Mouse (Mus musculus) intestine, embryonic 15.5 days (tissue): ENCODE measurements around the gene Hras. TPM values are rescaled to one million over a fixed set of nuclear protein-coding genes. Genes with fewer than 3 reads are reported as not detected.

Experiments used
- ATAC-seq: fragments of 200-750 bp; cut with Nextera tagmentation; 2 replicates; pipeline ENCODE4 v1.8.0; 2017; ENCODE audit warnings: moderate TSS enrichment, moderate library complexity
- H3K27ac ChIP-seq: fragments of 300-500 bp; sonication (generic); 2 replicates; pipeline ENCODE4 v1.5.1; 2015; ENCODE audit warnings: mild to moderate bottlenecking, inconsistent platforms
- H3K27me3 ChIP-seq: fragments of 300-500 bp; sonication (generic); replicated peaks from 2 replicates; pipeline ENCODE4 v1.6.1; 2015; ENCODE audit warnings: inconsistent platforms
- H3K36me3 ChIP-seq: fragments of 300-500 bp; sonication (generic); 2 replicates; pipeline ENCODE4 v1.6.1; 2015; ENCODE audit warnings: inconsistent platforms
- H3K4me1 ChIP-seq: fragments of 300-500 bp; sonication (generic); replicated peaks from 2 replicates; pipeline ENCODE4 v1.6.1; 2015; ENCODE audit warnings: inconsistent platforms
- H3K4me2 ChIP-seq: fragments of 300-500 bp; sonication (generic); replicated peaks from 2 replicates; pipeline ENCODE4 v1.6.1; 2015; ENCODE audit warnings: mild to moderate bottlenecking, inconsistent platforms
- H3K4me3 ChIP-seq: fragments of 300-500 bp; sonication (generic); replicated peaks from 2 replicates; pipeline ENCODE4 v1.5.1; 2015; ENCODE audit warnings: inconsistent platforms
- H3K9ac ChIP-seq: fragments of 300-500 bp; sonication (generic); 2 replicates; pipeline ENCODE4 v1.6.1; 2015; ENCODE audit warnings: inconsistent platforms
- H3K9me3 ChIP-seq: fragments of 300-500 bp; sonication (generic); 2 replicates; pipeline ENCODE4 v1.6.1; 2016; ENCODE audit warnings: inconsistent platforms
- WGBS: fragments of 180-500 bp; shearing (Covaris S2); methylation state at CpG from one replicate; pipeline ENCODE4 v1.1.7; 2015; 5-methylcytosine and 5-hydroxymethylcytosine counted together
- polyA plus RNA-seq: library from polyadenylated mRNA; unstranded; fragments of >200 nt; fragmentation: Nextera tagmentation; extraction: Ambion mirVana; gene quantifications from 2 replicates; pipeline ENCODE4 v1.2.1, GENCODE M21; 2015

Hras gene
- 92.9 and 107 TPM in 2 replicates for polyA plus RNA-seq

DNA sequence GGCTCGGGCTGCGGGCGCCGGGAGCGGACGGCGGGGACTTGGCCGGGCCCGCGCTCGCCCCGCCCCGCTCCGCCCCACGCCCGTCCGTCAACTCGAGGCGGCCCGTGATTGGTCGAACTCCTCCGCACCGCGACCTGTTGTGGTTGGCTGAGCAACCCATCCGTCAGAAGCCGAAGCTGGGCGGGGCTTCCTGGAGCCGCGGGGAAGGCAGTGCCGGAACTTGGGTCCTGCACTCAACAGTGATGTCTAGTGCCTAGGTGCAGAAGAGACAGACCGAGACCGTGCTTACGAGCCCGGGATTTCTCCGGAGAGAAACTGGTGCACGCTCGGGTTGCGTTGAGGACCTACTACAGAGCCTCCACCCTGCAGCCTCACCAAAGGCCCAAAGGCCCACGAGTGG lies at the start of gene Hras, which contains the start of gene Lrrc56:
Gene Hras, minus strand, starts transcription at position 58 of the 400 bp plus-strand sequence.
Gene Lrrc56, plus strand, starts transcription at position 210 of the 400 bp plus-strand sequence.
- peak within 1 kb of the TSS; percentile 88 for H3K27ac ChIP-seq
- peak within 1 kb of the TSS; percentile 97 for H3K4me2 ChIP-seq
- peaks cover 17% of the 10 kb centered on the region for H3K4me1 ChIP-seq
- WGBS: under 1% methylated on average over 39 of the region's 39 CpGs
- no peaks in the 10 kb centered on the region for H3K9me3 ChIP-seq
- H3K36me3 ChIP-seq: peaks cover 18% of the 10 kb centered on the region
- peak within 1 kb of the TSS; percentile 94 for H3K4me3 ChIP-seq
- peak within 1 kb of the TSS; percentile 97 for H3K9ac ChIP-seq
- ATAC-seq: peak; percentile 96
- no peaks in the 10 kb centered on the region for H3K27me3 ChIP-seq

DNA sequence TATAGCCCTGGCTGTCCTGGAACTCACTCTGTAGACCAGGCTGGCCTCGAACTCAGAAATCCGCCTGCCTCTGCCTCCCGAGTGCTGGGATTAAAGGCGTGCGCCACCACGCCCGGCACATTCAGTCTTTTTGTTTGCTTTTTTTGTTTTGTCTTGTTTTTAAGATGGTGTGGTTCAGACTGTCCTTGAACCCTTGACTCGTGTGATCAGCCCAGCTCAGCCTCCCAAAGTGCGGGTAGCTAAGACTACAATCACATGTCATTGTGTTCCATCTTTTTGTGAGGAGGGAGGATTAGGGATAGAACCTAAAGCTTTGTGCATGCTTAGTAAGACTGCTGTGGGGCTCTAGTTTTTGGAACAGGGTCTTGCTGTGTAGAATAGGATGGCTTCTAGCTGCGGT lies 37.7 kb upstream of the Hras start:
- Histone ChIP-seq H3K9ac (no peak overlapping the region), H3K4me2 (no peak overlapping the region), H3K36me3 (peaks cover 30% of the 10 kb centered on the region), H3K4me1 (peaks cover 13% of the 10 kb centered on the region), H3K9me3 (no peaks in the 10 kb centered on the region), H3K27me3 (no peaks in the 10 kb centered on the region), H3K27ac (no peak overlapping the region), H3K4me3 (no peak overlapping the region)
- 88% methylated on average over 9 of the region's 10 CpGs for WGBS
- ATAC-seq: no peak

DNA sequence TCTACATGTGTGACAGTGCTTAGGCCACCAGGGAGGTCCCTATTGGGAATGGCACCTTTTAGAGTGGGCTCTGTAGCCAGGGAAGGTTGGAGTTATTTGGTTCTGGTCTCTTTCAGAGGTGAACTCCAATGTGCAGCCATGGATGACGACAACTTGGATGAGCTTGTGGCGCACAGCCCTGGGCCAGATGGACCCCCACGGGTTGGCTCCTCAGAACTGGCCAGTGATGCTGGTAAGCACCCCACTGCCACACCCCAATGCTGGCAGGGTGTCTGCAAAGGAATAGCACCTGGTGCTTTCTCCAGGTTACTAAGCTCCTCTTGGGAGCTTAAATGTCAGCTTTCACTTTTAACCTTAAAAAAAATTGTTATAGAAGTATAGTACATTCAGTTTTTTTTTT lies 37.3 kb upstream of the Hras start:
- 96% methylated on average over 3 of the region's 3 CpGs for WGBS
- H3K4me3 ChIP-seq: no peak overlapping the region
- no peak for ATAC-seq
- peaks cover 13% of the 10 kb centered on the region for H3K4me1 ChIP-seq
- H3K36me3 ChIP-seq: peaks cover 28% of the 10 kb centered on the region
- no peak overlapping the region for H3K27ac ChIP-seq
- H3K27me3 ChIP-seq: no peaks in the 10 kb centered on the region
- H3K4me2 ChIP-seq: no peak overlapping the region
- H3K9ac ChIP-seq: no peak overlapping the region
- H3K9me3 ChIP-seq: no peaks in the 10 kb centered on the region

DNA sequence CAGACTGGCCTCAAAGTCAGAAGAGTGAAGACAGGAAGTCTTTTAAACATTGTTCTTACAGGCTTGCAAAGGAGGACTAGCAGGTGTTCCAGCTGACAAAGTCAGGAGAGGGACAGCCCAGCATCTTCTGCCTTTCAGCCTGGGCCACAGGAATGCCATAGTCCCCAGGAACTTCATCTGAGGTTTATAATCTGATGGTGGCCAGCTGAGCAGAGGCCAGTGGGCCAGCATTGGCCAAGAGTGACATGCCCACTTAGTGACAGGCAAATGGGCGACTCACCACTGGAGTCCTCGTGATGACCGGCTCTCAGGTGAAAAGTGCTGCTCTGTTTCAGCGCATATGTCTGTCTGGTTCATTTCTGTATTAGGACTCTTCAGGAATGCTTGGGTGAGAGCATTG lies 36.8 kb upstream of the Hras start:
- no peak for ATAC-seq
- Histone ChIP-seq H3K36me3 (peaks cover 25% of the 10 kb centered on the region), H3K4me3 (no peak overlapping the region), H3K4me2 (peak overlapping the region; percentile 3; the same call in 1 of the 2 replicates), H3K9ac (no peak overlapping the region), H3K27me3 (no peaks in the 10 kb centered on the region), H3K27ac (no peak overlapping the region), H3K9me3 (no peaks in the 10 kb centered on the region), H3K4me1 (peaks cover 13% of the 10 kb centered on the region)
- WGBS: 91% methylated on average over 4 of the region's 4 CpGs

DNA sequence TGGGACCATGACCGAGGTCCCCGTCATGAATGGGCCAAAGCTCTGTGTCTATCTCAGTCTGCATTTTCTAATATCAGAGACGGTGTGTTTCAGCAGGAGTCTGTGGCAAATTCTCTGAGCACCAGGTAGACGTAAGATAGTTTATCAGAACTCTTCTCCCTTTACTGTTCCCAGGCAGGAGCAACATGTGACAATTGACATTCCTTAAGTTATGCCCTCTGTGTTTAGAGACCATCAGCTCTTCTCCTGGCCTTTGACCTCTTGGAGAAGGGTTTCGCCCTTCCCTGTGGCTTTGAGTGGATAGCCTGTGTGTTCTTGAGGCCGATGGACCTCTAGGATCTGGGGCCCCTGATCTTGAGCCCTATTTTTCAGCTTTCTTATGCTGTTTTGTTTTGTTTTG lies 35.9 kb upstream of the Hras start:
- no peak for ATAC-seq
- Histone ChIP-seq H3K27me3 (no peaks in the 10 kb centered on the region), H3K9ac (peak overlapping the region; percentile 80), H3K4me3 (peak overlapping the region; percentile 93), H3K9me3 (no peaks in the 10 kb centered on the region), H3K36me3 (peaks cover 22% of the 10 kb centered on the region), H3K4me1 (peaks cover 13% of the 10 kb centered on the region), H3K27ac (no peak overlapping the region), H3K4me2 (peak overlapping the region; percentile 71)
- 44% methylated on average over 6 of the region's 6 CpGs for WGBS

DNA sequence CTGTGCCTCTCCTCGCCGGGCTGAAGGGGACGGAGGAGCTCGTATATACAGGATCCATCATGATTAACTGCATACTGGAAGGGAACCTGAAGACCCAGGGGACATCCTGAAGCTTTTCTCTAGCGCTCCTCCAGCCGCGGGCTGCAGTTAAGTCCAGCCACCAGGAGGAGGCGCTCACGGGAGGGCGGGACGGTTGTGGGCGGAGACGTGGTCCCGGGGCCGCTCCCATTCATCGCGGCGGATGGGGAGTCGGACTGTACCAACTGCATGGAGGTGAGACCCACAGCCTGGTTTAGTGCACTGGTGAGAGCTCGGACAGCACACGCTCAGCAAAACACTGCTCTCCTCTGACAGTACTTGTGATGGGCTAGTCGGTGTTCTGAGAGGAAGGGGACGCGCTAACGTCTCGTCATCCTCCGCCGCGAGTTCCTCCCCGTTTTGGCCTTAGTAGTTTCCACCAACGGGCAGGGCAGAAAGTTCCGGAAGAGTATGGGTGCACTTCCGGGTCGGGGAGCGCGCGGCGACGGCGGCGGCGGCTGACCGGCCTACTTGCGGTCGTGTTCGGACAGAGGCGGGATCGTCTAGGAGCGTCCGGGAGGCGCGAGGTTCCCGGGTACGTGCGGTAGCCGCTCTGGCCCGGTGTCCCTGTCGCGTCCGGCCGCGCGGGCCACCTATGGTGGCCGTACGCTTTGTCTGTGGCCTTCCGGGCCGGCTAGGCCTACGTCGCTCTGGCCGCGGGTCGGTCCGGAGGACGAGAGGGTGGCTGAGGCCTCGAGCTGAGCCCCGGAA lies 34.7 kb upstream of the Hras start, which contains the start of gene Phrf1:
Gene Phrf1, plus strand, starts transcription at position 506 of the 789 bp plus-strand sequence.
- no peaks in the 10 kb centered on the region for H3K9me3 ChIP-seq
- under 1% methylated on average over 76 of the region's 76 CpGs for WGBS
- peak; percentile 96 for ATAC-seq
- peak within 1 kb of the TSS; percentile 93 for H3K4me3 ChIP-seq
- peak within 1 kb of the TSS; percentile 71 for H3K4me2 ChIP-seq
- peak within 1 kb of the TSS; percentile 93 for H3K27ac ChIP-seq
- H3K36me3 ChIP-seq: peaks cover 14% of the 10 kb centered on the region
- H3K27me3 ChIP-seq: no peaks in the 10 kb centered on the region
- H3K9ac ChIP-seq: peak within 1 kb of the TSS; percentile 80
- H3K4me1 ChIP-seq: peaks cover 13% of the 10 kb centered on the region

DNA sequence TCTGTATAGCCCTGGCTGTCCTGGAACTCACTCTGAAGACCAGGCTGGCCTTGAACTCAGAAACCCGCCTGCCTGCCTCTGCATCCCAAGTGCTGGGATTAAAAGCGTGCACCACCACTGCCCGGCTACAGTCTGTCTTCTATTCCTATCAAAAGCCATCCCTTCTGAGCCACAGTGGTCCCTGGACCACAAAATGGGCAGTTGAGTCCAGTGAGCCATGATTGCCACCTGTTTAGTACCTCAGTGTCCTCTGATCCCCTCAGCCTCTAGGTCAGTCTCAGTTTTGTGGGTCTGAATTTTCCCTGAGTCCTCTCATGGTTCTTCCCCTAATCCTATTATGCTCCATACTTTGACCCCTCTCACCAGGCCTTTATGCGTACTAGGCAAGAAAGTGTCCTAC lies 34.0 kb upstream of the Hras start:
- H3K4me2 ChIP-seq: no peak overlapping the region
- 0 out of 2 replicates have a peak overlapping the region, but pooled peaks have one; percentile 80 for H3K9ac ChIP-seq
- H3K4me3 ChIP-seq: peak overlapping the region; percentile 93; the same call in 1 of the 2 replicates
- no peaks in the 10 kb centered on the region for H3K27me3 ChIP-seq
- peaks cover 13% of the 10 kb centered on the region for H3K36me3 ChIP-seq
- 74% methylated on average over 4 of the region's 4 CpGs for WGBS
- peaks cover 17% of the 10 kb centered on the region for H3K4me1 ChIP-seq
- no peaks in the 10 kb centered on the region for H3K9me3 ChIP-seq
- ATAC-seq: 0 out of 2 replicates have a peak, but pooled peaks have one; percentile 10
- H3K27ac ChIP-seq: 0 out of 2 replicates have a peak overlapping the region, but pooled peaks have one; percentile 93

DNA sequence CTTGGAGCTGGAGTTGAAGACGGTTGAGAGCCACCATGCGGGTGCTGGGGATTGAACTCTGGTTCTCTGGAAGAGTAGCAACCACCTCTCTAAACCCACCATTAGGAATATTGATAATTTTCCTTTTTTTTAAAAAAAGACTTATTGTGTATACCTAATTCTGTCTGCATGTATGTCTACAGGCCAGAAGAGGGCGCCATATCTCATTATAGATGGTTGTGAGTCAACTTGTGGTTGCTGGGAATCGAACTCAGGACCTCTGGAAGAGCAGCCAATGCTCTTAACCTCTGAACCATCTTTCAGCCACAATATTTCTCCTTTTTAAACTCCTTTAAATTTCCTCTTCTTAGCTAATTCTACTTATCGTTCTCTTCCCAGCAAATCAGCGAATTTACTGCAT lies 32.7 kb upstream of the Hras start:
- no peaks in the 10 kb centered on the region for H3K9me3 ChIP-seq
- no peak overlapping the region for H3K27ac ChIP-seq
- peaks cover 26% of the 10 kb centered on the region for H3K4me1 ChIP-seq
- H3K36me3 ChIP-seq: peaks cover under 1% of the 10 kb centered on the region; the same call in 1 of the 2 replicates
- 88% methylated on average over 6 of the region's 6 CpGs for WGBS
- no peaks in the 10 kb centered on the region for H3K27me3 ChIP-seq
- H3K9ac ChIP-seq: no peak overlapping the region
- ATAC-seq: no peak
- H3K4me2 ChIP-seq: no peak overlapping the region
- H3K4me3 ChIP-seq: no peak overlapping the region

DNA sequence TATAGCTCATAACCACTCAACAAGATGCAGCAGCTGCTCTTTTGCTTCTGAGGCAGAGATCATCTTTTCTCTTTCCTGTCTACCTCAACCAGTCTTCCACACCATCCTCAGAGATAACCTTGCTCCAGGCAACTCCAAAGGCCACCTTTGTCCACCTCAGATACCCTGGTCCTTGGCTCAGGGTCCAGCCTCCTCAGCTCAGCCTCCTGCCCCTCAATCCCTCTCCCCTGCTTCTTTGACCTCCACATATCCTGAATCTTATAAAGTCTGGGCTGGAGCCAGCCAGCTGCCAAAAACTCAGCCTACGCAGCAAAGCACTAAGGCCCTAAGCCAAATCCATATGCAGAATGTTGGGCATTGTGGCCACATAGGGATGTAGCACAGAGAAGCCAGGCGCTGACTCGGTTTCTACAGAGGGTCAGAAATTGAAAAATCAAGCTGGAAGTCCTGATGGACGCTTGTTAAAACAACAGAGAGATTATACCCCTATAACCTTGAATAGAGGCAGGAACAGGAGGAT lies 29.0 kb upstream of the Hras start:
- 81% methylated on average over 4 of the region's 4 CpGs for WGBS
- peaks cover 42% of the 10 kb centered on the region for H3K4me1 ChIP-seq
- peak overlapping the region; percentile 83 for H3K4me2 ChIP-seq
- H3K9me3 ChIP-seq: no peaks in the 10 kb centered on the region
- H3K27me3 ChIP-seq: no peaks in the 10 kb centered on the region
- H3K27ac ChIP-seq: peak overlapping the region; percentile 91
- H3K36me3 ChIP-seq: peaks cover 4% of the 10 kb centered on the region; the same call in 1 of the 2 replicates
- 0 out of 2 replicates have a peak overlapping the region, but pooled peaks have one; percentile 17 for H3K9ac ChIP-seq
- no peak for ATAC-seq
- H3K4me3 ChIP-seq: no peak overlapping the region

DNA sequence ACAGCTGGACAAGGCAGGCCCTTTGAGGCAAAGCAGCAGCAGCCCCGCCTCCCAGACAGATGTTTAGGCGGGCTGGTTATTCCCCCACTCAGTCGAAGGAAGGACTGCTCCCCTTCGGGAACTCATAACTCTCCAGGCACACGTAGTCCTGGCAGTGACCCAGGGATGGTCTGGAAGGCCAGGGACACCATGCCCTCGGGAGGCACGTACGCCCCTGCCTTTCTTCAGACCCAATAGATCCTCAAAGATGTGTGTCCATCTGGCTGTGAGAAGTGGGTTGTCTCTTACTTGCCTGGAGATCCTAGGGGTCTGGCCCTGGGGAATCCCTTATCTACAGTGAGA lies 28.3 kb upstream of the Hras start:
- peak overlapping the region; percentile 91 for H3K27ac ChIP-seq
- peak overlapping the region; percentile 83 for H3K4me2 ChIP-seq
- H3K4me3 ChIP-seq: peak overlapping the region; percentile 64
- peaks cover 4% of the 10 kb centered on the region; the same call in 1 of the 2 replicates for H3K36me3 ChIP-seq
- no peaks in the 10 kb centered on the region for H3K27me3 ChIP-seq
- no peaks in the 10 kb centered on the region for H3K9me3 ChIP-seq
- H3K4me1 ChIP-seq: peaks cover 49% of the 10 kb centered on the region
- ATAC-seq: no peak
- peak overlapping the region; percentile 17 for H3K9ac ChIP-seq
- 10% methylated on average over 8 of the region's 8 CpGs for WGBS

DNA sequence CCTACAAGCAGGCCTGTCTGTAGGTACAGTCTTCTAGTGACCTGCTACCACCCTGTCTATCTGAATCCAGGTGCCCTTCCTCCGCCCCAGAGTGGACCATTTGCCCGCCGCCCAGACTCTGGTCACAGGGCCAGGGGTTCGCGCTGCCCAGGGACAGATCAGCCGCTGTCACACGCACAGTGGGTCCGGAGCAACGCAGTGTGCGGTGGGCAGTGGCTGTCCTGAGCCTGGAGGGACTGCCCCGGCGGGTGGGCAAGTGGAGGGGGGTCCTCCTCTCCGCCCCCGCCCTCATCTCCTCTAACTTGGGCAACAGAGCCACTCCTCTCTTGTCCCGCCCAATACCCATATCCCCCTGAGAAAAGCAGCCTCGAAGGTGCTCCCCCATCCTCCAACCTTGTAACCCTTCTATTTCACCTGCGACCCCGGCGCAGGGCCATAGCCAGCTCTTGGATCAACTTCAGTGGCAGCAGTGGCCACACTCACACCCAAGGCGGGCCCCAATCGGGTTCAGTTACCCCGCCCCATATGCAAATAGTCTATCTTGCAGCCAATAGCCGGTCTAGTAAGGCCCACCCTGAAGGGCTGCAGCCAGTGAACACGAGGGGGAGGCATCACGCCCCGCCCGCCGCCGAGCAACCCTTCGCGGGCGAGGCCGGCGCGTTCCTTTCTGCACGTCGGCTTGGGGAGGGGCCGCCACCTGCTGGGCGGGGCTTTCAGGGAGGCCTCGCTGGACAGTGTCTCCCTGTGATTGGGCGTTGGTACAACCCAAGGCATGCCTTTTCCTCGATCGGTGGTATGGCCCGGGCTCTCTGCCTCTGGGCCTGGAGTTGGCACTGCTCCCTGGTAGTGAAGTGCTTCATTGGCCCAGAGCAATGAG lies 27.7 kb upstream of the Hras start:
- Histone ChIP-seq H3K27ac (peak overlapping the region; percentile 91), H3K27me3 (no peaks in the 10 kb centered on the region), H3K36me3 (peaks cover 4% of the 10 kb centered on the region; the same call in 1 of the 2 replicates), H3K4me1 (peaks cover 54% of the 10 kb centered on the region), H3K9me3 (no peaks in the 10 kb centered on the region), H3K4me3 (peak overlapping the region; percentile 64), H3K4me2 (peak overlapping the region; percentile 83), H3K9ac (peak overlapping the region; percentile 85)
- 3% methylated on average over 44 of the region's 44 CpGs for WGBS
- ATAC-seq: peak; percentile 97
